Mouse (Mus musculus) kidney, adult 8-10 months (tissue): Measurements from ENCODE around the gene Pacrg.

Source experiments
- DNase-seq, 2 experiments: peaks; one replicate each; pipeline ENCODE4 v3.0.0; 2022

The Pacrg gene

DNA sequence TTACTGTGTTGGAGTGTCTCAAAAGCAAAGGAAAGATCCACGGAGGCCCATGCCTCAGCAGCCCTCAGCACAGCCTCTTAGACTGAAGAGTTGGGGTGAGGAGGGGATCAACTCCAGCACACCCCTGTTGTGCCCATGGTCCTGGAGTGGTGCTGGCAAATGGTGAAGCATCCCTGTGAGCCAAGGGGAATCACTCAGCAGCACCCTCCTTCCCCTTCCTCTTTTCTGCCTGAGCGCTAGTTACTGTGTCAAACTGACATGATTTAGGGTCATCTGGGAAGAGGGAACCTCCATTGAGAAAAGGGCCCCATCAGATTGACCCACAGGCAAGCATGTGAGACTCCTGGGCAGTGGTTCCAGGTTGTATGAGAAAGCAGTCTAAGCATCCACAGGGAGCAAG, 299.3 kb downstream of the Pacrg start:
- no peak for DNase-seq

DNA sequence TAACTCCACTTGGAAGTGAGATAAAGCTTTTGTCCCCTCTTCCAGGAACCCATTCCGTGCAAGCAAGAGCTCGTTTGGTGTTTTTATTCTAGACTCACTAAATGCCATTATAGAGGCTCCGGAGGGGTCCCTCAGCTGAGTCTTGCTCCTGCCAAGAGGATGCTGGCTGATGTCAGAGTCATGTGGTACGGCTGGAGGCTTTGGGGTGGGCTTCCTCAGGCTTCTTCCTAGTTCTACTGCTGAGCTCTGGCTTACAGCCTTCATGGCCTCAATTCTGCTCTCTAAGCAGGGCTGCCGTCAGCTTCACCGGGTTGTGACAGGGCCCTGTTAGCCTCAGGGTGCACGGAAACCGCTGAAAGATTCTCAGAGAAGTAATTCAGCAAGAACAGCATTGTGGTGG, 305.9 kb downstream of the Pacrg start:
- DNase-seq = no peak

- DNase-seq = no peak
Measured at GRCm38 (mm10) chr17:10533461-10533860, 306.6 kb downstream of the Pacrg start.

DNA sequence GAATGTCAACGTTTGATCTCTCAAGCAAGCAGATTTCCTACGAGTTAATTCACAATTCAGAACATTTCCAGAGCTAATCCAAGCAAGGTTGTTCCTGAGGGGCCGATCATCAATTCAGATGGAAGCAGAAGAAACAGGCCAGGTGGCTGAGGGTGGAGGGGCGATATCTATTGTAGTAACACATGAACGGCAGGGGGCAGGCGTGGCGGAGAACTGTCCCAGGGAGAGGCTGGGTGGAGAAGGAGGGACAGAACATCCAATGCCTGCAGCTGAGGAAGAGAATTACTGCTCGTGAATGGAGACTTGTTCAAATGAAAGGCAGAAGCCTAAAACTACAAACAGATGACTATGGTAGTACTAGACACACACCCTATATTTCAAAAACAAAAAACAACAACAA, 309.1 kb downstream of the Pacrg start:
- peak in 1 of 2 experiments; percentile 41 for DNase-seq

DNA sequence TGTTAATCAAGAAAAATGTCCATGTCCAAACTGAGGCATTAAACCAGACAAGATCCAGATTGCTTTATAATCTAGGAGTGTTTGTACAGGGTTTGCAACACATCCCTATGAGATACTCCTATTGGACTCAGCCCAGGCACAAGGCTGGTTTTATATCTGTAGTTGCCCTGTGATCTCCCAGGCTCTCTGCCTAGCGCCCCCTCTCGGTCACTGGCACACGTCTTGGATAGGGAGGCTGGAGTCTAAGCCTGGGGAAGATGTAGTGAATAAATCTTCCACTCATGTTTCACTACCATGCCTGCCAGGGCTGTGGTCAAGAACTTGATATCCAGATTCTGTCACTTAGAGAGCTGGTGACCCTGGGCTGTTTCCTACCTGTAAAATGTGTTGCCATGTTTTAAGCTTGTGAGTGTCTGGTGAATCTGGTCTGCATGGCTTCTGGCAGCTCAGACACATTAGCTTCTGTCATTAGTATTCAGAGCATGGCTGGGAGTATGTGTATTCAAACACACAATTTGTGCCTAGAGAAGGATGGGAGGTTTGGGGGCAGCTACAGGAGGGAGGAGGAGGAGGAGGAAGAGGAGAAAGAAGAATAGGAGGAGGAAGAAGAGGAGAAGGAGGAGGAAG, 310.7 kb downstream of the Pacrg start:
- no peak for DNase-seq

DNA sequence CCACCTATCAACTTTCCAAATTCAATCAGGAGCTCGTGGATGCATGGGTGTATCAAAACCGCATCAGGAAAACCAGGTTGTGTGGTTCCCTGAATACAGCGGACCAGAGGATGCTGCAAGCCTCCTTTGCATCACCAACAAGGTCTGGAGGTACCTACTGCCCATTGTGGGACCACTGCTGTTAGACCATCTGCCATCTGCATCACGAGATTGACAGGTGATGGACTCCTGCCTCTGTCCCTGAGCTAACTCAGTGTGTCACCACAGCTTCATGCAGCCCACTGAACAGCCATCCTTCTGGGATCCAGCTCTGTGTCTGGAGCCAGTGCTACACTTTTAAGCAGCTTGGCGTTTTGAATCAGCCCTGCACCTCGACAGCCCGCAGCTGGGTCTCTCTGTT, 318.8 kb downstream of the Pacrg start:
- no peak for DNase-seq

DNA sequence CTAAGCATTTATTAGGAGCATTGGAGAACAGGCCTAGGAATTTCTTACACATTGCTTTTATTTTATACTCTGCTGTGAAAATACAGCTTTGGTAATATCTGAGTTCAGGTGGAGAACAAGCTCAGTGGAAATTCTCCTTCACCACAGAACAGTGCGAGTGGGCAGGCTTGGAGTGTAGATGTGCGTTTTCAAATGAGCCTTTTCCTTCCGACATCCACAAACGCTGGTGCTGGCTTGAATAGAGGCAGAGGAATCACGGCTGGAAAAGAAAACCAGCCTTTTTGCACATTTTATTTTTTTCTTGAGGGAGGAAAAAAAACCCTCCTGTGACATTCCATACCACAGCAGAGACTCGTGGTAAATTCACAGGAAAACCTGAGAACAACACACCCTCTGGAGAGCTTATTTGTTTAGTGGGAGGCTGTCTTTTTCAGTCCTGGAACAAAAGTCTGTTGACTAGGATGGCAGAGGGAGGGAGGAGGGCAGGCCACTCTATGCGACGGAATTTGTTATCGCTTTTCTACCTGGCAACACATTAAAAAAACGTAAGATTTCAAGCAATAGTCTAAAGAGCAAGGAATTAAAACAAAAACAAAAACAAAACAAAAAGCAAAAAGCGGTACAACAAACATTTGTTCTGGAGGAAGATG, 320.5 kb downstream of the Pacrg start:
- DNase-seq = no peak

DNA sequence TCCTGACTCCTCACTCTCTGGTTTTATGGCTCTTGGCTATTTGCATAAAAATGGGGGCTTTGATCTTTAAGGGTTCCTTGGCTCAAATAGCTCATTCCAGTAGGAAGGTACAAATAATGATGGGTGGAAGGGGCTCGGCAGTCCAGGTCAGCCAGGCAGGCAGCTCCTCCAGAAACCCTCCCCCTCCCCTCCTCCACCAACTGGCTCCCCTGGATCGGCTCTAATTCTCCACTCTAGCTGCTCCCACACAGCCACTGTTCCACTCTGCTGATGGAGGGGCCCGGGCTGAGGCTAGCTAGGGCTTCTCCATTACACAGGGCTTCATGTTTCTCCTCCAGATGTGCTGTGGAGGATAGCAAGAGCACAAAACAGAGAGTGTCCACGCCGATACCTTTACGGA, 325.3 kb downstream of the Pacrg start:
- DNase-seq = no peak

DNA sequence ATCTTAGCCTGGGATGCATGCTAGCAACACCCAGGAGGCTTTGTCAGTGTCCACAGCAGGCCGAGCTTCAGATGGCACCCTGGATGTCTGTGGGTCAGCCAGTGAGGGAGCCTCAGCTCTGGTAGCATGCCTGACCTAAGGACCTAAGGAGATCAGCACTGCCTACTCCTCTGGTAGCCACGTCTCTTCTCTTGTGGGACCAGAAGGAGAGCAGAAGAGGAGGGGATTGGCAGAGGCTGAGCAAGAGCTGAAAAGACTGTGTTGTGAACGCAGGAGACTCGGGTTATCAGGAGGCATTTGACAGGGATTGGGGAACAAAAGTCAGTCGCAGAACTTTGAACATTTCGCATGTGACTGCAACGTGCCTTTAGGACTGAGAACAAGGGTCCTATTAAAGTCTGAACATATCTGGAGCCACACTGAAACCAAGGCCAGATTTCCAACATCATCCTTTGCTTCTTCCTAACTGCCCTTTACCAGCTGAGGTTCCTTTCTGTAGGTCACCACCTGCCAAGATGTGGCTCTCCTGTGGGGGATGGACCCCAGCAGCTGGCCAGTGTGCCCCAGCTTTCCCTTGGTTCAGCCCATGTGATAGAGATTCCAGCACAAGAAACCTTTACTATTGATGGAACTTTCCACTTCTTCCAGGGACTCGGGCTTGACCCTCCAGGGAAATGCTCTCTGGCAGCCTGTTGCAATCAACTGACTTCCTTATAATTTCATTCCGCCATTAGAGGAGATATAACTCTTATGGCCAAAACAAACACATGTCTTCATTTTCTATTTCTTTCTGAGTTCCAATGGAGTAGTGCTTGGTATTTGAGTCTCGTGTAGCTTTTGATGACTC, 329.0 kb downstream of the Pacrg start:
- peak; percentile 31 for DNase-seq

- no peak for DNase-seq
Measured at GRCm38 (mm10) chr17:10510467-10510866, 329.6 kb downstream of the Pacrg start.

DNA sequence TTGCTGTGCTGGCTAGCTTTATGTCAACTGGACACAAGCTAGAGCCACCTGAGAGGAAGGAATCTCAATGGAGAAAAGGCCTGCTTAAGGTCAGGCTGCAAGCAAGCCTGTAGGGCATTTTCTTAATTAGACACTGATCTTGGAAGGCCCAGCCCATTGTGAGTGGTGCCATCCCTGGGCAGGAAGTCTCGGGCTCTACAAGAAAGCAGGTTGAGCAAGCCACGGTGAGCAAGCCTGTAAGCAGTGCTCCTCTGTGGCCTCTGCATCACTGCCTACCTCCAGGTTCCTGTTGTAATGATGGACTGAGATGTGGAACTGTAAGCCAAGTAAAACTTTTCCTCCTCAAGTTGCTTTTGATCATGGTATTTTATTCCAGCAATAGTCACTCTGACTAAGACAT, 332.0 kb downstream of the Pacrg start:
- DNase-seq = no peak

DNA sequence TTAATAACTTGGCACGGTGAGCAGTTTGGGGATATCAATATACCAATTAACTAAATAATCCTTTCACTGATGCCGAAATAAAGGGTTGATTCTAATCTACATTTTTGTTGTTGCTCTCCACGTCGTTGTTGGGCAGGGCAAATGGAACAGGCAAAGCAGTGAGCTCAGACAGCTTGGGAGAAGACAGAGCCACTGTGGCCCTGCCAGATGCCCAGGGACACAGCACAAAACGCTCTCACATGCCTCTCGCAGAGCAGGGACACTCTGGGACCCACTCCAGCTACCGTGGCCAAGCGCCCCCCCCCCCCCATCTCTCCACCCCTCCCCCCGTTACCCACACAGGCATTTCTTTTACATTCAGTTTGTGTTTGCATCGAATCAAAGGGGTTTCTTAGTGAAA, 332.6 kb downstream of the Pacrg start:
- DNase-seq = no peak

DNA sequence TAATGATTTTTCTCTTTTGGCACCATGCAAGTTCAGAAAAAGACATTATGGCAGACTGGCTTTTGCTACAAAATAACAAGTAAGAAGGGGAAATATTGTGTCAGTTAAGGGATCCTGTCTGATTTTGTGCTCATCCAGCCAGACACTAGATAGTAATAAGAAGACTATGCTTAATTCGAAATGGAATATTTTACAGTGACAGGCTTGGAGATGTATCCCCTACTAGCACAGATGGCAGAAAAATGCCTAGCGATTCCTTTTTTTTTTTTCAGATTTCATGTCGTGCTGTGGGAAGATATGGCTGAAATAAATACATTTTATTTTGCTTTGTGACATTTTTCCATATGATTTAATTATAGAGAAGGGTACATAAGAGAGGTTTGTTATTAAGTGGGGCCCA, 333.2 kb downstream of the Pacrg start:
- no peak for DNase-seq

GRCm38 (mm10) chr17:10501439-10501838, 338.7 kb downstream of the Pacrg start:
- DNase-seq = peak; percentile 9 to 26

DNA sequence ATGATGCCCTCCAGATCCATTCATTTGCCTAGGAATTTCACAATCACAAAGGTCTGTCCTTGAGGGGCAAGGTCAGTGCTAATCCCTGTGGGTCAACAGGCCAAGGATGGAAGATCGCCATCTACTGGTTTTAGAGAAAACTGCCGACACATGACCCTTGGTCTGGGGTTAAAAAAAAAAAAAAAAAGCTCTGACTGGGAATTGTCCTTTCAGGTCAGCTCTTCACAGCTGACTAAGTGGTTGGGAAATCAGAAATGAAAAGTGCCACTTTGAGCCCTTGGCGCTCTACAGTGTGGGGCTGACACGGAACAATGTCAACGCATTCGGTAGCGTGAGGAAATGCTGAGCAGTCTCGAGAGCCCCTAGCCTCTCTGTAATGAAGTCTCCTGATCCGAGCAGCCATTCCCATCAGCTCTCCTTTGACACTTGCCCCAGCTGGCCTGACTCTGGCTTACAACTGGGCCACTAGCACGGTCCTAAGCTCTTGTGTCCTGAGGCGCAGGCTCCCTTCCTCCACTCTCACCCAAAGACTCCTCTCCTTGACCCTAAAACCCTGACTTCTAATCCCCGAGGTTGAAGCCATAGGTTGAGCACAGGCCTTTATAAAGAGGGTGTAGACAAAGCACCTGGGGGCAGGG, 339.2 kb downstream of the Pacrg start:
- peak; percentile 38 to 39 for DNase-seq

GRCm38 (mm10) chr17:10498935-10499655, 341.0 kb downstream of the Pacrg start:
- no peak for DNase-seq

DNA sequence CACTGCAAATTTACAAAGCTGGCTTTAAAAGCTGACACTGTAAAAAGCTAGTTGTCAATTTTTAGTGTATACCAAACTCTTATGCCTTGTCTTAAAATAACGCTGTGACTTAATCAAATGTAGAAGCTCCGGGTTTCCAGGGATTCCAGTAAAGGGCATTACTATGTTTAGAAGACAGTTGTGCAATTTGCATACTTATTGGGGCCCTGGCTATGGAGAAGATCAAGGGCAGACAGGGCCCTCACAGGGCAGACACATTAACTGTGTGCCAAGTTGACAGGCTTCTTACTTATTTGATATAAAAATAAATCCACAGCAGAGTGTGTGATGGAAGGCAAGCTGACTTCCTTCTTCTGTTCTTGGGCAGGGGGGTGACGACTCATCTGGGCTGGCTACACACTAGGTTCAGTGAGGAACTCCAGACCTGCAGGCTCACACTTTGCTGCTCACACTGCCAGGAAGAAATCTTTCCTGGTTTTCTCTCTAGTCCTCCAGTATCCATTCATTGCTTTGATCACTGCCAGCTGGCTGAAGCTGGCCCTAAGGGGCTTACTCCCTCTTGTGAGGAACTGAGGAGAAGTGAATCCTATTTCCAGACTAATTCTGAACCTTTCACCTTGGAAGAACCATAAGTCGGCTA, 342.2 kb downstream of the Pacrg start:
- DNase-seq = no peak

GRCm38 (mm10) chr17:10496066-10496465, 344.0 kb downstream of the Pacrg start:
- no peak for DNase-seq

GRCm38 (mm10) chr17:10495588-10495987, 344.5 kb downstream of the Pacrg start:
- no peak for DNase-seq

DNA sequence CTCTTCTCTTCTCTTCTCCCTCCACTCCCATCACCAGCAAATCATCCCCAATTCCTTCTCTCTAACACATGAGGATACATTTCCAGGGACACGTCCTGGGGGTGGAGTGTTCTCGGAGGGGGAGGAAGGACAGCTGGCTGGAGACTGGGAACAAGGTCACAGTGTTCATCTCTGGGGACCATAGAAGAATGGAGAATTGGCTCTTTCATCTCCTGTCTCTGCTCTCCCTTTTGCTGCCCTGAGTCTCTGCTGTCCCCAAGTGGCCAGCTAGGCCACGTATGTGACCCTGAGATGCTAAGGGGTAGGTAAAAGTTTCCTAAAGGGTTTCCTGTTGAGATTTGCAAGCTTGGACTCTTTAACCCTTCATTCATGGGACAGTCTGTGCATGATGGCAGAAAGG, 347.0 kb downstream of the Pacrg start:
- peak; percentile 31 to 39 for DNase-seq

GRCm38 (mm10) chr17:10490374-10491169, 349.5 kb downstream of the Pacrg start:
- no peak for DNase-seq
